Mouse (Mus musculus) stomach, embryonic 14.5 days (tissue): ENCODE data around the gene C2cd4d. TPM values are rescaled to one million over a fixed set of nuclear protein-coding genes. Genes with fewer than 3 reads are reported as not detected.

Source experiments
- ATAC-seq: fragments of 200-750 bp; cut with Nextera tagmentation; 2 replicates; pipeline ENCODE4 v1.8.0; 2017; ENCODE audit warnings: low read depth, moderate TSS enrichment; ENCODE audit not compliant: insufficient number of reproducible peaks, insufficient read depth, low FRiP score
- H3K27ac ChIP-seq: fragments of 300-500 bp; sonication (generic); 2 replicates; pipeline ENCODE4 v1.5.1; 2014; ENCODE audit warnings: mild to moderate bottlenecking, low read length, moderate library complexity, mixed read lengths
- H3K27me3 ChIP-seq: fragments of 300-500 bp; sonication (generic); 2 replicates; pipeline ENCODE4 v1.6.1; 2014; ENCODE audit warnings: low read length, control low read depth, mixed read lengths; ENCODE audit not compliant: control insufficient read depth, insufficient read depth
- H3K36me3 ChIP-seq: fragments of 300-500 bp; sonication (generic); 2 replicates; pipeline ENCODE4 v1.6.1; 2014; ENCODE audit warnings: mild to moderate bottlenecking, control low read depth, low read length, moderate library complexity, mixed read lengths; ENCODE audit not compliant: control insufficient read depth, insufficient read depth
- H3K4me1 ChIP-seq: fragments of 300-500 bp; sonication (generic); 2 replicates; pipeline ENCODE4 v1.6.1; 2014; ENCODE audit warnings: low read length, control low read depth, mixed read lengths; ENCODE audit not compliant: control insufficient read depth, insufficient read depth
- H3K4me2 ChIP-seq: fragments of 300-500 bp; sonication (generic); replicated peaks from 2 replicates; pipeline ENCODE4 v1.6.1; 2014; ENCODE audit warnings: low read depth, low read length, control low read depth
- H3K4me3 ChIP-seq: fragments of 300-500 bp; sonication (generic); 2 replicates; pipeline ENCODE4 v1.5.1; 2014; ENCODE audit warnings: low read depth, low read length, control low read depth
- H3K9ac ChIP-seq: fragments of 300-500 bp; sonication (generic); replicated peaks from 2 replicates; pipeline ENCODE4 v1.6.1; 2014; ENCODE audit warnings: low read depth, mild to moderate bottlenecking, control low read depth, low read length, moderate library complexity, mixed read lengths
- H3K9me3 ChIP-seq: fragments of 300-500 bp; sonication (generic); 2 replicates; pipeline ENCODE4 v1.6.1; 2016; ENCODE audit warnings: low read depth, low read length, control low read depth; ENCODE audit not compliant: control insufficient read depth
- WGBS: fragments of 180-500 bp; shearing (Covaris S2); extraction: QIAGEN DNeasy Blood & Tissue Kit; methylation state at CpG from one replicate; pipeline ENCODE4 v1.1.7; 2014; 5-methylcytosine and 5-hydroxymethylcytosine counted together
- polyA plus RNA-seq: library from polyadenylated mRNA; unstranded; fragments of >200 nt; fragmentation: Nextera tagmentation; extraction: Ambion mirVana; gene quantifications from 2 replicates; pipeline ENCODE4 v1.2.1, GENCODE M21; 2014

C2cd4d gene
- polyA plus RNA-seq, 1 experiment from 2014 or later: 2.1 TPM

DNA sequence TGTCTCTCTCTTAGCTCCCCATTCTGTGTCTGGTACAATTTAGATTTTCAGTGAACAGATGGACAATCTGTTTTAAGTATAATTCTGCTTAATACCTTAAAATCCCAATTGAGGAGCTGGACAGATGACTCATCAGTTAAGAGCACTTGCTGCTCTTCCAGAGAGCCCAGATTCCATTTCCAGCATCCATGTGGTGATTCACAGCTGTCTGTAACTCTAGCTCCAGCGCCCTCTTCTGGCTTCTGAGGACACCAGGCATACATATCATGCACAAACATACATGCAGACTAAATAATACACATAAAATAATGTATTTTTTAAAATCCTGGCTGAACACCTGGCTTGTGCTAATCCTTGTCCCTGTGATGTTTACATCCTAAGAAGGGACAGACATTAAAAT lies 1.4 kb upstream of the C2cd4d start:
- Histone ChIP-seq H3K27me3 (no peaks in the 10 kb centered on the region), H3K4me2 (no peak overlapping the region), H3K9me3 (no peaks in the 10 kb centered on the region; the same call in 1 of the 2 replicates), H3K9ac (no peak overlapping the region), H3K4me1 (no peaks in the 10 kb centered on the region), H3K36me3 (no peaks in the 10 kb centered on the region), H3K27ac (no peak overlapping the region), H3K4me3 (no peak overlapping the region)
- ATAC-seq: no peak
- 10% methylated on average over 1 of the region's 1 CpGs for WGBS

DNA sequence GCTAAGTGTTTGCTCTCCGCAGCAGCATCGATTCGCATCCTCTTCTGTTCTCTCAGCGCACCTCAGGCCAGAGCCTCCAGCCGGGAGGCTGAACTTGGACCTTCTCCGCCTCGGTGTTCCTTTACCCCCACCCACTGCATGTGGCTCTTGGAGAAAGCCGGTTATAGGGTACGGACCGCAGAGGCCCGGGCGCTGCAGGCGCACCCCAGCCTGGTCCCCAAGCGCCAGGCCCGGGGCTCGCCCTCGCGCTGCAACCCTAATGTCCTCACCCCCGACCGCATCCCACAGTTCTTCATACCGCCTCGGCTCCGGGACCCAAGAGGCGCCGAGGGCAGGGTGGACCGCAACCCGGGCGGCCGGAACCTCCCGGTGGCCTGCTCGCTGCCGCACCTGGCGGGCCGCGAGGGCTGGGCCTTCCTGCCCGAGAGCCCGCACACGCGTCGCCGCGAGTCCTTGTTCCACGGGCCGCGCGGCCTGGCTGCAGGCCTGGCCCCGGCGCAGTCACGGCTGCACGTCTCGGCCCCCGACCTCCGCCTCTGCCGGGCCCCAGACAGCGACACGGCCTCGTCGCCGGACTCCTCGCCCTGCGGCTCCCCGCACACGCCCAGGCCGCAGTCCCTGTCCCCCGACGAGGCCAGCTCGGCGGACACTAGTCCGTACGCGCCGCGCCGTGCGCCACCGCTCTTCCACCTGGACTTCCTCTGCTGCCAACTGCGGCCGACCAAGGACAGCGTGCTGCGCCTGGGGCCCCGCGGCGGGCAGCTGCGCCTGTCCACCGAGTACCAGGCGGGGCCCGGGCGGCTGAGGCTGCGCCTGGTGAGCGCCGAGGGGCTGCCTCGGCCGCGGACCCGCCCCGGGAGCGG lies 1.3 kb downstream of the C2cd4d start:
- H3K27ac ChIP-seq: 0 out of 2 replicates have a peak overlapping the region, but pooled peaks have one; percentile 6
- peak; percentile 50 for ATAC-seq
- peak overlapping the region; percentile 68 for H3K9ac ChIP-seq
- H3K9me3 ChIP-seq: no peaks in the 10 kb centered on the region
- H3K4me1 ChIP-seq: no peaks in the 10 kb centered on the region
- no peaks in the 10 kb centered on the region for H3K36me3 ChIP-seq
- H3K4me2 ChIP-seq: peak overlapping the region; percentile 92
- H3K27me3 ChIP-seq: no peaks in the 10 kb centered on the region
- peak overlapping the region; percentile 48 for H3K4me3 ChIP-seq
- 5% methylated on average over 84 of the region's 97 CpGs for WGBS

DNA sequence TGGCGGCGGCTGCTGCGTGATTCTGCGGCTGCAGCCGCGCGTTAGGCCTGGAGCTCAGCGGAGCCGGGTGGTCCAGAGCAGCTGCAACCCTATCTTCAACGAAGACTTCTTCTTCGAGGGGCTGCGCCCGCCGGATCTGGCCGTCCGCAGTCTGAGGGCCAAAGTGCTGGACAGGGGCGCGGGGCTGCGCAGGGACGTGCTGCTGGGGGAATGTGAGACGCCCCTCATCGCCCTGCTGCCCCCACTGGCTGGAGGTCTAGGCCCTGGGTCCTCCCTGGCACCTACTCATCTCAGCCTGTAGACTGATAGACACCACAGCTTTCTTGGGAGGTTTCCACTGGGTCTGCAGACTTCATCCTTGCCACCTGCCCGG lies 1.9 kb downstream of the C2cd4d start:
- H3K4me1 ChIP-seq: no peaks in the 10 kb centered on the region
- peak overlapping the region; percentile 48 for H3K4me3 ChIP-seq
- 5% methylated on average over 23 of the region's 23 CpGs for WGBS
- peak overlapping the region; percentile 92 for H3K4me2 ChIP-seq
- no peaks in the 10 kb centered on the region for H3K27me3 ChIP-seq
- H3K9me3 ChIP-seq: no peaks in the 10 kb centered on the region
- H3K9ac ChIP-seq: peak overlapping the region; percentile 68
- no peaks in the 10 kb centered on the region for H3K36me3 ChIP-seq
- peak; percentile 44; the same call in 1 of the 2 replicates for ATAC-seq
- H3K27ac ChIP-seq: no peak overlapping the region

DNA sequence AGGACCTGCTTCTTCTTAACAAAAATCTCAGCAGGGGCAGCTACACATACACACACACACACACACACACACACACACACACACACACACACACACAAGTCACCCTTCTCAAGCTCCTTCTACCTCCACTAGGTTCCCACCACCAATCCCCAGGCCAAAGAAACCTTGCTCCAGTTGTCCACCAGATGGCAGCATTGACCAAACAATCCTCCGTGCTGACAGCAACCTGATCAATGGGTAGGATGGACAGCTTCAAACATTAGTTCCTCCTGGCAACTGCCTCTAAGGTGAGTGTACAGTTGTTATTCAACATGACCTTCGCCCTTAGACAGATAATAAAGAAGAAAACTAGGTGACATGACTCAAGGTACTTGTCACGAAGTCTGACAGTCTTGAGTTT lies 4.5 kb downstream of the C2cd4d start:
- Histone ChIP-seq H3K4me3 (no peak overlapping the region), H3K27ac (no peak overlapping the region), H3K27me3 (no peaks in the 10 kb centered on the region), H3K9ac (no peak overlapping the region), H3K9me3 (no peaks in the 10 kb centered on the region), H3K4me2 (no peak overlapping the region), H3K4me1 (no peaks in the 10 kb centered on the region), H3K36me3 (no peaks in the 10 kb centered on the region)
- WGBS: 19% methylated on average over 3 of the region's 3 CpGs
- no peak for ATAC-seq

- no peaks in the 10 kb centered on the region for H3K27me3 ChIP-seq
- no peak overlapping the region for H3K9ac ChIP-seq
- 0 out of 2 replicates have a peak, but pooled peaks cover 3% of the 10 kb centered on the region for H3K4me1 ChIP-seq
- 65% methylated on average over 6 of the region's 6 CpGs for WGBS
- H3K9me3 ChIP-seq: no peaks in the 10 kb centered on the region
- H3K4me3 ChIP-seq: no peak overlapping the region
- no peaks in the 10 kb centered on the region for H3K36me3 ChIP-seq
- H3K4me2 ChIP-seq: no peak overlapping the region
- H3K27ac ChIP-seq: no peak overlapping the region
- no peak for ATAC-seq
These were observed 5.3 kb downstream of the C2cd4d start for GRCm38 (mm10) chr3:94367511-94367910.

- 61% methylated on average over 6 of the region's 6 CpGs for WGBS
- Histone ChIP-seq H3K27ac (no peak overlapping the region), H3K4me1 (peaks cover 5% of the 10 kb centered on the region; the same call in 1 of the 2 replicates), H3K4me2 (no peak overlapping the region), H3K4me3 (no peak overlapping the region), H3K9me3 (no peaks in the 10 kb centered on the region), H3K27me3 (no peaks in the 10 kb centered on the region), H3K9ac (no peak overlapping the region), H3K36me3 (no peaks in the 10 kb centered on the region)
- no peak for ATAC-seq
These were observed 6.4 kb downstream of the C2cd4d start for GRCm38 (mm10) chr3:94368631-94369030.

DNA sequence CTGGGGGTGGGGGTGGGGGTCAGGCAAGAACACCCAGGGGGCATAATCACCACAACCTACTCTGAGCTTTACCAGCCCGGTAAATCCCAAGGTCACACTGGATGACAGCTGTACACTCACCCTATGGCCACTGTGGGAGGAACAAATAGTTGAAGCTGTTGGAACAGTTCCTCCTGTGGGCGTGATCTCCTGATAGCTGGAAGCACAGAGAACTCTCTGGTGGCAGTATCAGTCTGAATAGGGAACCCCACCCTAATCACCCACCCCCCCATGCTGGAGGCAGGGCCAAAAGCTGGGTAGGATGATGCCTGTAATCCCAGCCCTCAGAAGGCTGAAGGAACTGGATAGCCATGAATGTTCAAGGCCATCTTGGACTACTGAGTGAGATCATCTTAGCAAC lies 7.5 kb downstream of the C2cd4d start:
- Histone ChIP-seq H3K4me3 (no peak overlapping the region), H3K4me2 (no peak overlapping the region), H3K36me3 (no peaks in the 10 kb centered on the region), H3K9ac (no peak overlapping the region), H3K9me3 (no peaks in the 10 kb centered on the region), H3K27ac (no peak overlapping the region), H3K27me3 (no peaks in the 10 kb centered on the region), H3K4me1 (peaks cover 7% of the 10 kb centered on the region; the same call in 1 of the 2 replicates)
- ATAC-seq: no peak
- WGBS: 67% methylated on average over 2 of the region's 2 CpGs

- no peaks in the 10 kb centered on the region for H3K9me3 ChIP-seq
- H3K27me3 ChIP-seq: no peaks in the 10 kb centered on the region
- peak; percentile 38 for ATAC-seq
- H3K4me1 ChIP-seq: peaks cover 7% of the 10 kb centered on the region; the same call in 1 of the 2 replicates
- no peak overlapping the region for H3K9ac ChIP-seq
- no peak overlapping the region for H3K27ac ChIP-seq
- WGBS: under 1% methylated on average over 11 of the region's 11 CpGs
- H3K4me3 ChIP-seq: no peak overlapping the region
- H3K36me3 ChIP-seq: no peaks in the 10 kb centered on the region
- peak overlapping the region; percentile 21; the same call in 1 of the 2 replicates for H3K4me2 ChIP-seq
These were observed 9.4 kb downstream of the C2cd4d start for GRCm38 (mm10) chr3:94371637-94372036.
